ENCODE assay signal across 7 mouse cellular contexts in genomic region chr16:4593971-4594813, GRCm38 (mm10). TPM values are rescaled to one million over a fixed set of nuclear protein-coding genes. Genes with fewer than 3 reads are reported as not detected.
DNase-seq lines count a peak whose midpoint lies in the region; ATAC-seq and TF ChIP-seq lines count a peak whose summit lies in the region.

Glis2 (plus strand) TSS chr16:4594713.

- peak; percentile 73 for DNase-seq in ES-E14 (ENCODE audit: low read depth, low spot score)
- DNase-seq in adrenal gland, adult 8-10 months: peak; percentile 47
- peak; percentile 72 to 77 for DNase-seq in heart, postnatal 14 days
- peak in 1 of 2 experiments; percentile 46 for DNase-seq in layer of hippocampus, postnatal 25 days (ENCODE audit: extremely low spot score in 1 of 2, low spot score in 1 of 2)
- peak; percentile 58 for DNase-seq in lung, postnatal 36 days
- DNase-seq in skeletal muscle tissue, adult 2 months (ENCODE audit: low read depth, low spot score): peak; percentile 53

- no peaks in the 10 kb centered on the region for H3K36me3 ChIP-seq in ES-E14 (ENCODE audit: control insufficient read depth, insufficient read depth, low read length, poor library complexity, severe bottlenecking)
- H3K36me3 ChIP-seq in embryonic facial prominence, embryonic 13.5 days: peaks cover 14% of the 10 kb centered on the region

- H3K9ac ChIP-seq in ES-E14 (ENCODE audit: insufficient read depth, low read depth, low read length, poor library complexity, severe bottlenecking): peak within 1 kb of the TSS; percentile 89
- H3K9ac ChIP-seq in embryonic facial prominence, embryonic 13.5 days: peak within 1 kb of the TSS; percentile 95

- intact Hi-C loops in heart, postnatal 14 days (cut with DNase I): no loop called here

- peak within 1 kb of the TSS; percentile 99 for H3K4me2 ChIP-seq in embryonic facial prominence, embryonic 13.5 days

- H3K27ac ChIP-seq in ES-E14 (ENCODE audit: insufficient read depth, low read depth, low read length, poor library complexity, severe bottlenecking): peak within 1 kb of the TSS; percentile 78
- H3K27ac ChIP-seq in embryonic facial prominence, embryonic 13.5 days: peak within 1 kb of the TSS; percentile 96

- peak within 1 kb of the TSS; percentile 96 for H3K4me3 ChIP-seq in ES-E14 (ENCODE audit: insufficient read depth in 1 of 2, low read depth in 1 of 2, low read length in 2 of 2, poor library complexity in 1 of 2, severe bottlenecking in 1 of 2)
- peak within 1 kb of the TSS; percentile 89 for H3K4me3 ChIP-seq in embryonic facial prominence, embryonic 13.5 days

- in situ Hi-C loops in ES-E14 (cut with MboI; ENCODE audit: low sequenced_read_pairs in 2 of 2, unreplicated experiment in 2 of 2): no loop called here

- H3K4me1 ChIP-seq in ES-E14 (ENCODE audit: control insufficient read depth in 2 of 2, insufficient read depth in 2 of 2, low read length in 2 of 2, poor library complexity in 1 of 2): peaks cover 9 to 34% of the 10 kb centered on the region in 2 experiments
- H3K4me1 ChIP-seq in embryonic facial prominence, embryonic 13.5 days: peaks cover 61% of the 10 kb centered on the region

- peak; percentile 88 for ATAC-seq in embryonic facial prominence, embryonic 13.5 days (ENCODE audit: insufficient number of reproducible peaks, insufficient read depth, low FRiP score, low TSS enrichment, low read depth)

- WGBS in embryonic facial prominence, embryonic 13.5 days: under 1% methylated on average over 28 of the region's 74 CpGs

- no peaks in the 10 kb centered on the region for H3K9me3 ChIP-seq in ES-E14 (ENCODE audit: control insufficient read depth, insufficient read depth, low read depth, low read length)
- H3K9me3 ChIP-seq in embryonic facial prominence, embryonic 13.5 days: no peaks in the 10 kb centered on the region

- H3K27me3 ChIP-seq in embryonic facial prominence, embryonic 13.5 days: no peaks in the 10 kb centered on the region

TF ChIP-seq in ES-E14, 5 proteins besides CTCF, POLR2A, EP300 and RAD21:
- TF ChIP-seq MAFK (IDR thresholded peaks at IDR 0.05; ENCODE audit: insufficient read depth, low read depth, low read length) (no peak), HCFC1 (IDR thresholded peaks at IDR 0.05; ENCODE audit: borderline replicate concordance, insufficient read depth, low read length) (no peak), ZC3H11A (IDR thresholded peaks at IDR 0.05; ENCODE audit: borderline replicate concordance, low read depth, low read length) (no peak), ZNF384 (IDR thresholded peaks at IDR 0.05; ENCODE audit: low read depth, low read length) (no peak), CHD2 (IDR thresholded peaks at IDR 0.05; ENCODE audit: low read depth, low read length) (no peak)

RNA-seq across cellular contexts. Expression of gene Glis2, which starts in this region (rescaled TPM):
- total RNA-seq in ES-E14 (2012; rRNA removed): 18.2 and 19.6 TPM in 2 replicates
- 10 to 100 TPM; 14.6 to 28.9 (median 23.8) TPM for total RNA-seq in adrenal gland, adult 8-10 months (2022)
- 25.3 and 31.2 TPM in 2 replicates for polyA plus RNA-seq in embryonic facial prominence, embryonic 13.5 days (2015; fragmentation: Nextera tagmentation; extraction: Ambion mirVana)
- 10 to 100 TPM; 20.8 to 23.0 TPM for total RNA-seq in heart, postnatal 14 days (2021)
- 10 to 100 TPM; 15.4 to 16.2 TPM for total RNA-seq in layer of hippocampus, postnatal 25 days (2021)
